Mouse (Mus musculus) brain, embryonic 18.5 days (tissue): ENCODE data around the gene Naa40.

Experiments used
- DNase-seq: peaks from one replicate; pipeline ENCODE4 v3.0.0-alpha.2; 2012; ENCODE audit warnings: low read depth, low spot score

Naa40 gene

DNA sequence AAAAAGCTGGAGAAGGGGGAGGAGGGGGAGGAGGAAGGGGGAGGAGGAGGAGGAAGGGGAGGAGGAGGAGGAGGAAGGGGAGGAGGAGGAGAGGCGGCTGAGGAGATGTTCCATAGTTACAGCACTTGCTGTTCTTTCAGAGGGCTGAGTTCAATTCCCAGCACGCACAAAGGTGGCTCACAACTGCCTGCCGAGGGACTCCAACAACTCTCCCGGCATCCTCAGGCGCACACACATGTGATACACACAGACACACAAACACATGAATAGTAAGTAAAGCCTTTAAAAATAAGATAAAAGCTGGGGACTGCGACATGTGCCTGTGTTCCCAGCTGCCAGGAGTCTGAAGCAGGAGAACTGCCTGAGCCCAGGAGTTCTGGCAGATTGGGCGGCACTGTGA is 59.5 kb downstream of the Naa40 start:
- no peak for DNase-seq

DNA sequence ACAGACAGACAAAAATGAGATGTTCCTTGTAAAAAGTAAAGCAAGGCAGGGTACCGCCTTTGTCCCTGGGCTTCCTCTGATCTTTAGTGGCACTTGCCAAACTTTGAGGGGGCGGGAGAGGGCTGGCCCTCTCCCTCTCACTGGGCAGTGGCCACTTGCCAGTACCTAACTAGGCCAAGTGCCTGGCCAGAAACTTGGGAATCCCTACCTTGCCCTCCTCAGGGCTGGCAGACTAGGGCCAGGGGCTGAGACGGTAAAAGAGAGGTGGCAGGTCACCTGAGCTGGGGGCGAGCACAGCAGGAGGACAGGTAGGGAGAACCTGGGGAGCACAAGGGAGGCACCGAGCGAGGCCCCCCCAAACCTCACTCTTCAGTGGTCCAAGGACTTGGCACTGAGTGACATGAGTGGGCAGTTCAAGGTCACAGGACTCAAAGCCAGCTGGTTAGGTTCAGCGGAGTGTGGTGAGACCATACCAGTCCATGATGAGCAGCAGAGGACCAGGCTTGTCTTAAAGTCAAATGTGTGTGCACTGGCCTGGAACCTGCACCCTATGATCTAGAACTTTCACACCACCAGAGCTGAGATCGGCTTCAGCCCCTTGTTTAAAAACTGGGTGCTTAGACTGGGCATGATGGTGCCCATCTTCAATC is 60.1 kb downstream of the Naa40 start:
- DNase-seq = no peak

DNA sequence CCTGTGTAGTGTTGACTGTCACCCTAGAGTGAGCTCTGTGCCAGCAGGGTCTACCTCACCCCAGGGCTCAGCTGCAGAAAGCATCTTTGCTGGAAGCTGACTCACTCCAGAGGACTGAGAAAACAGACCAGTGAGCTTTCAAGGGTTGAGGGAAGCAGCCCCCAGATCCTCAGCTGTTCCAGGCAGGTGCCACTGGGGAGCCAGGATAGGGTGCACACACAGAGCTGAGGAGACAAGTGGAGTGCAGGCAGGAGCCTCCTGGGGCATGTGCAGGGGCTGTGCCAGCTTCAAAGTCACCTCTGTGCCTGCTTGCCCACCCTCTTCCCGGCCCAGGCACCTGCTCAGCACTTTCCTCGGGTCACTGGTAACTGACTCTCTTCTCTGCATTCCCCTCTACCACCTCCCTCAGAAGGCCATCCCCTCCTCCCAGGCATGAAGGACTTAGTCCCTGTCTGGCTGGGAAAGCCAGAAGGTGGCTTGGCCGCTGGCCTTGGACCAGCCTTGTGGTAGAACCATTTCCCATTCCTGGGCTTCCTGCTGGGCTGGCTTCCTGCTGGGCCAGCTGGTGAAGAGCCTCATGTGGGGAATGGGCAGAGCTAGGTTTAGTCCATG is 62.0 kb downstream of the Naa40 start:
- no peak for DNase-seq

DNA sequence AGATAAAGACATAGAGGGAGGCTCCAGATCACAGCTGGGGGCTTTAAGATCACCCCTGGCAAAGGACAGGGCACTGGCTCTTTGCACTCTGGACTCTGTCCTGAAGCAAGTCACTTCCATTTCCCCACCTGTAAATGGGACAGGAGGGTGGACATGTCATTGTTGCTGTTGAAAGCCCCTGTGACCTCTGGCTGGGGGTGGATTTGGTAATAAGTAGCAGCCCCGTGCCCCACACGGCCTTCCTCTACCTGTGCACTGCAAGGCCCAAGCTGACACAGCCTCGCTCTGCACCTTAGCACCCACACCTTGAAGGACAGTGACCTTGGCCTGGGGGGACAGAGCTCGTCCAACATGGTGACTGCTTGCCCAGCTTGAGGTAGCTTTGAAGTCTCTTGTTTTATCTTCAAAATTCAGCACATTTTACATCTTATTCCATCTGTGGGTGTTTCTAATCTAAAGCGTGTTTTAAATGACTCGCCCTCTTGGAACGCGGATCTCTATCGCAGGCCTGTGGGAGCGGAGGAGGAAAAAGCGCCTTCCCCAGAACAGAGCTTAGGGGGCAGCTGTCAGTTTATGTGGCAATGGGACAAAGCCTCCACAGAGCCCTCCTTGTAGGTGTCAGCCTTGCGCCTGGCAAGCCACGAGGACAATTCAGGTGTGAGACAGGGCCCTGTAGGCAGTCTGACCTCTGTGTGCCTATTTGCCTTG is 63.0 kb downstream of the Naa40 start:
- no peak for DNase-seq

DNA sequence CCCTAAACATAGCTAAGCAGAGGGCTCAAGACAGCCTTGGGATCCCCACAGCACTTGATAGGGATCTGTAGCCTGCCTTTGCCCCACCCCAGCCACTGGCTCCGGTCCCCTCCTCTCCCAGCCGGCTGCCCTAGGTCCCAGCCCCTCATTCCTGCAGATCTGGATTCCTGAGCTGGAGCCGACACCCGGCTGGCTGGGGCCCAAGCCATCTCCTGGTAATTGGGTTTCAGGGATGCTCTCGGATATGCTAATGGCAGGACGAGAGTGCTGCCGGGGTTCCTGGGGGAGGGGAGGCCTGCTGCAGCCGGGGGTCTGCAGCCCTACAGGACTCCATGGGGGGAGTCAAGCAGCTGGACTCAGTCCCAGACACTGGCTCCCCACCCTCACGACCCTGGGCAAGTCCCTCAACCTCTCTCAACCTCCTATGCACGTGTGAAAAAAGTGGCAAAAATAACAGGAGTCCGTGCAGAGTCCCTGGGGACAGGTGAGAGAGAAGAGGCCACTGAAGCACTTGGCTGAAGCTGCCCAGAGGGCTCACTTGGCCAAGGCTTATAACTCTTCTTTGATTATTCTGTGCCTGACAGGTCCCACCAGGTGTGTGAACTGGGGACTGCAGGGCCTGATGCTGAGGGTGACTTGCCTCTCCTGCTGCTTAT is 64.8 kb downstream of the Naa40 start:
- DNase-seq = no peak
